Mouse (Mus musculus): Measurements from ENCODE around the gene Map2k7.

GRCm38 (mm10) chr8:4275275-4276110 is 37.0 kb downstream of the Map2k7 start, which contains the start of gene Timm44:
- TF ChIP-seq CTCF (IDR thresholded peaks at IDR 0.05; ENCODE audit: borderline replicate concordance, insufficient read depth, low read length) (no peak), POLR2A (IDR thresholded peaks at IDR 0.05; ENCODE audit: low read depth, low read length) (peak; percentile 78)

Measured in embryonic fibroblast, embryonic 13.5 days (primary cell).